Mouse (Mus musculus) liver, postnatal 0 days (tissue): ENCODE measurements around the gene B4galt1. TPM values are rescaled to one million over a fixed set of nuclear protein-coding genes. Genes with fewer than 3 reads are reported as not detected.

ENCODE experiments used
- ATAC-seq: fragments of 200-750 bp; cut with Nextera tagmentation; 2 replicates; pipeline ENCODE4 v1.8.0; 2017; ENCODE audit warnings: mild to moderate bottlenecking, moderate library complexity
- DNase-seq: peaks from one replicate; pipeline ENCODE4 v3.0.0-alpha.2; 2016
- H3K27ac ChIP-seq: fragments of 300-500 bp; sonication (generic); 2 replicates; pipeline ENCODE4 v1.5.1; 2014; ENCODE audit warnings: antibody characterized with exemption, moderate library complexity, mild to moderate bottlenecking, low read depth
- H3K27me3 ChIP-seq: fragments of 300-500 bp; sonication (generic); 2 replicates; pipeline ENCODE4 v1.6.1; 2014; ENCODE audit warnings: low read length, control low read depth, mixed read lengths; ENCODE audit not compliant: insufficient read depth
- H3K36me3 ChIP-seq: fragments of 300-500 bp; sonication (generic); replicated peaks from 2 replicates; pipeline ENCODE4 v1.6.1; 2014; ENCODE audit warnings: mild to moderate bottlenecking, control low read depth, low read length, moderate library complexity, mixed read lengths; ENCODE audit not compliant: insufficient read depth
- H3K4me1 ChIP-seq: fragments of 300-500 bp; sonication (generic); 2 replicates; pipeline ENCODE4 v1.6.1; 2014; ENCODE audit warnings: antibody characterized with exemption, mild to moderate bottlenecking, control low read depth; ENCODE audit not compliant: insufficient read depth
- H3K4me2 ChIP-seq: fragments of 300-500 bp; sonication (generic); 2 replicates; pipeline ENCODE4 v1.6.1; 2014; ENCODE audit warnings: low read depth, mild to moderate bottlenecking, low read length, moderate library complexity, mixed read lengths
- H3K4me3 ChIP-seq: fragments of 300-500 bp; sonication (generic); 2 replicates; pipeline ENCODE4 v1.5.1; 2014; ENCODE audit warnings: low read depth, low read length
- H3K9ac ChIP-seq: fragments of 300-500 bp; sonication (generic); replicated peaks from 2 replicates; pipeline ENCODE4 v1.6.1; 2014; ENCODE audit warnings: mild to moderate bottlenecking, moderate library complexity
- H3K9me3 ChIP-seq: fragments of 300-500 bp; sonication (generic); 2 replicates; pipeline ENCODE4 v1.6.1; 2016; ENCODE audit warnings: mild to moderate bottlenecking, control low read depth, low read length, mixed read lengths
- CTCF ChIP-seq: sonication (generic); IDR thresholded peaks from 2 replicates; pipeline ENCODE4 v1.5.1; 2016; ENCODE audit warnings: antibody characterized with exemption, low read depth
- EP300 ChIP-seq: IDR thresholded peaks from 2 replicates; pipeline ENCODE4 v1.6.1; 2016; ENCODE audit warnings: antibody characterized with exemption, low read depth, mild to moderate bottlenecking
- WGBS: fragments of 180-500 bp; shearing (Covaris S2); extraction: QIAGEN DNeasy Blood & Tissue Kit; methylation state at CpG from one replicate; pipeline ENCODE4 v1.1.7; 2014; ENCODE audit not compliant: insufficient replicate concordance; 5-methylcytosine and 5-hydroxymethylcytosine counted together
- polyA plus RNA-seq: library from polyadenylated mRNA; unstranded; fragments of >200 nt; fragmentation: Nextera tagmentation; extraction: Ambion mirVana; gene quantifications from 2 replicates; pipeline ENCODE4 v1.2.1, GENCODE M21; 2015

The B4galt1 gene
- polyA plus RNA-seq, 1 experiment from 2014 or later: 30.2 TPM

DNA sequence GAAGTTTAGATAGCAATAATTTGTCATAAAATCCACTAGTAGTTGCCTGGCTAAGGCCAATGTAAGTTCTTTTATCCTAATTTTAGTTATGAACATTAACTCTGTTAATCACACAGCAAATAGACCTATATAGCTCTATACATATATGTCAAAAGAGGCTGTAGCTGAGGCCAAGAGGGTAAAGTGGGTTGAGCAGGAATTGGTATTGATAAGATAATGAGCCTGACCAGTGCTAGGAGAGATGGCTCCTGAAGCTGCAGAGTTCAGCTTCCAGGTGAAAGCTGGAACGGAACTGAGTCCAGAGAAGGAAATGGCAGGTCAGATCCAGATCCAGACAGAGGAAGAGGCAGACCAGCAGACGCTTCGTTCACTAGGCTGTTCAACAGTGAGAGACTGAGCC is 9.5 kb upstream of the B4galt1 start:
- Histone ChIP-seq H3K4me2 (no peak overlapping the region), H3K27ac (no peak overlapping the region), H3K9me3 (no peaks in the 10 kb centered on the region), H3K4me3 (no peak overlapping the region), H3K9ac (no peak overlapping the region), H3K27me3 (no peaks in the 10 kb centered on the region), H3K36me3 (no peaks in the 10 kb centered on the region), H3K4me1 (0 out of 2 replicates have a peak, but pooled peaks cover 6% of the 10 kb centered on the region)
- TF ChIP-seq CTCF (no peak), EP300 (no peak)
- ATAC-seq (no peak), DNase-seq (no peak)
- WGBS: 58% methylated on average over 3 of the region's 3 CpGs

DNA sequence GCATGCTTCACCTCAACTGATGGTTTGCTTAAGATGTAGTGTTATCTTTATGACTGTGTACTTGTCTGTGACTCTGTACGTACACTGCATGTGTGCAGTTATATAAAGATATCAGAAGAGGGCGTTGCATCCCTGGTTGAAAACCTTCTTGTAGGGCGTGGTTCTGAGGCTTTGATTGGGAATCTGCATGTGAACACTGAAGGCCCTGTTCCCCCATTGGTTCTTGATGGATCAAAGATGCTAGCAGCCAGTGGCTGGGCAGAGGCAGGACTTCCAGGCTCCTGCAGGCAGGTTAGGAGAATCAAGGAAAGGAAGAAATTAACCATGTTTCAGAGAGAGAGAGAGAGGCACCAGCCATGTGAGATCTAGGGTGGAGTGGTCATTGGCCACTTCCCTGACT is 7.3 kb upstream of the B4galt1 start:
- DNase-seq (no peak), ATAC-seq (no peak)
- no peak overlapping the region for H3K4me2 ChIP-seq
- no peaks in the 10 kb centered on the region for H3K9me3 ChIP-seq
- no peak overlapping the region for H3K9ac ChIP-seq
- H3K36me3 ChIP-seq: no peaks in the 10 kb centered on the region
- no peak overlapping the region for H3K27ac ChIP-seq
- no peak overlapping the region for H3K4me3 ChIP-seq
- TF ChIP-seq CTCF (peak; percentile 17; the same call in 1 of the 2 replicates), EP300 (no peak)
- H3K27me3 ChIP-seq: no peaks in the 10 kb centered on the region
- 0 out of 2 replicates have a peak, but pooled peaks cover 6% of the 10 kb centered on the region for H3K4me1 ChIP-seq
- 74% methylated on average over 3 of the region's 3 CpGs for WGBS

DNA sequence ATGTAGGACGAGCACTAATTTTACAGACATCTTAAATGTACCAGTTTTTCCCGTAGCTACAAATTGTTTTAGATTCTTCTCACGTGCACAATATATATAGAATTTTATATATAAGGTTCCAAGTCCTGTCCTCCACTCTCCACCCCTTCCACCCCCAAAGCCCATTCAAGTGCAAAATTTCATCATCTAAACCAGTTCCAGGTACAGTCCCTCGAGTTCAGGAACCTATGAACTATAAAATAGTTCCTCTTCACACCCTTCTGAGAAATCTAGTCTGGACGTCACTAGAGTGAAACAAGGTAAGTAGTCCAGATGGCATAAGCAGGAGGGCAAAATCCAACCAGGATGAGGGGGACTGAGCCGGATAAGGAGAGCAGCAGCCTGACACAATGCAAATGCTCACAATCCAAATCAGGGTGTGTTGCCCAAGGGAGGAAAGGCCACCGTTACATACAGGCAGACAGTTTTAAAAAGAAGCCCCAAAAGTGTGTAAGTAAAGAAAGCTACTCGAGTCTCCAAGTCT is 4.1 kb upstream of the B4galt1 start:
- Histone ChIP-seq H3K4me3 (no peak overlapping the region), H3K9ac (no peak overlapping the region), H3K36me3 (no peaks in the 10 kb centered on the region), H3K4me2 (no peak overlapping the region), H3K27ac (no peak overlapping the region), H3K27me3 (no peaks in the 10 kb centered on the region), H3K9me3 (no peaks in the 10 kb centered on the region), H3K4me1 (peaks cover 10% of the 10 kb centered on the region)
- DNase-seq: no peak
- WGBS: 64% methylated on average over 8 of the region's 8 CpGs
- TF ChIP-seq EP300: no peak
- no peak for TF ChIP-seq CTCF
- ATAC-seq: no peak

DNA sequence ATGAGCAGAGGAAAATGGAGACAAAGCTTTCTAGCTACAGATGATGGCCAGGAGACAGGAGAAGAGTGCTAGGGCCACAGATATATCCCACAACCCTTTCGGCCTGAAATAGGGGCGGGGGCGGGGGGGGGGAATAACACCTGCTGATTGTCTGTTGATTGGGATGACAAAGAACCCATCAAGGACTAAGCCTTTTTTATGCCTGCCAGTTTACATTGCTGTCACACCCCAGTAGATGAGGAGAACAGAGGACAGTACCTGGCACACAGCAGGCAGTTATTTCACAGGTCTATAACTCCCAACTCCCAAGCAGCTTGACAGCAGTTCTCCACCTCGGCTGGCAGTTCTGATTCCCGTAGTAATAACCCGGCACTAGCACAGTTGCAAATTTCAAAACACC is 2.8 kb upstream of the B4galt1 start:
- H3K27ac ChIP-seq: no peak overlapping the region
- no peak overlapping the region for H3K4me3 ChIP-seq
- H3K36me3 ChIP-seq: no peaks in the 10 kb centered on the region
- ATAC-seq: no peak
- no peak overlapping the region for H3K9ac ChIP-seq
- peaks cover 10% of the 10 kb centered on the region for H3K4me1 ChIP-seq
- TF ChIP-seq EP300: no peak
- TF ChIP-seq CTCF: no peak
- WGBS: 72% methylated on average over 6 of the region's 6 CpGs
- H3K9me3 ChIP-seq: no peaks in the 10 kb centered on the region
- H3K4me2 ChIP-seq: no peak overlapping the region
- DNase-seq: no peak
- H3K27me3 ChIP-seq: no peaks in the 10 kb centered on the region

DNA sequence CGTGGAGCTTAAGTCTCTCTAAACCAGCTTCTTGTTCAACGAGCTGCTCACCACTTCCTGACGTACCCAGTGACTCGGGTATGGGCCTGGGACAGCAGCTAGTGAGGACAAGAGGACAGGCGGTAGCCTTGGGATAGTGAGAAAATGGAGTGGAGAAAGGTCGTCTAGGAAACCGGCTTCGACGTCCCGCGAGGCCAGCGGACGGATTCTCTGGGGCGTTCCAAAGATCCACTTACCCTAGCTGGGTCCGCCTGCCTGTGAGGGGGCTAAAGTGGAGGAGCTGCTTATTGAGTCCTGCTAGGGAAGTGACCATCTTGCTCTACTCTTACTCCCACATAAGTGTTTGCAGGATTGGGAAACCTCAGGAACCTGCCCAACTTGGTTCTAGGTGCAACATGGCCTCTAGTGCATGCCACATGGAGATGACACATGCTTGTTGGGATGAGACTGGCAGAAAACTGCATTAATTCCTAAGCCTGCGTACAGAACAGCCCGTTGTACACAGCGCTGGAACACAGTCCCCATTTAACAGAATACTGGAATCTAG is 655 bp upstream of the B4galt1 start:
- H3K9ac ChIP-seq: peak overlapping the region; percentile 69
- H3K4me1 ChIP-seq: peaks cover 20% of the 10 kb centered on the region
- peak overlapping the region; percentile 88 for H3K4me3 ChIP-seq
- DNase-seq (no peak), ATAC-seq (peak; percentile 7)
- peak overlapping the region; percentile 78 for H3K4me2 ChIP-seq
- H3K27me3 ChIP-seq: no peaks in the 10 kb centered on the region
- H3K36me3 ChIP-seq: no peaks in the 10 kb centered on the region
- H3K27ac ChIP-seq: peak overlapping the region; percentile 88
- WGBS: 17% methylated on average over 18 of the region's 18 CpGs
- no peaks in the 10 kb centered on the region for H3K9me3 ChIP-seq
- no peak for TF ChIP-seq EP300
- no peak for TF ChIP-seq CTCF

DNA sequence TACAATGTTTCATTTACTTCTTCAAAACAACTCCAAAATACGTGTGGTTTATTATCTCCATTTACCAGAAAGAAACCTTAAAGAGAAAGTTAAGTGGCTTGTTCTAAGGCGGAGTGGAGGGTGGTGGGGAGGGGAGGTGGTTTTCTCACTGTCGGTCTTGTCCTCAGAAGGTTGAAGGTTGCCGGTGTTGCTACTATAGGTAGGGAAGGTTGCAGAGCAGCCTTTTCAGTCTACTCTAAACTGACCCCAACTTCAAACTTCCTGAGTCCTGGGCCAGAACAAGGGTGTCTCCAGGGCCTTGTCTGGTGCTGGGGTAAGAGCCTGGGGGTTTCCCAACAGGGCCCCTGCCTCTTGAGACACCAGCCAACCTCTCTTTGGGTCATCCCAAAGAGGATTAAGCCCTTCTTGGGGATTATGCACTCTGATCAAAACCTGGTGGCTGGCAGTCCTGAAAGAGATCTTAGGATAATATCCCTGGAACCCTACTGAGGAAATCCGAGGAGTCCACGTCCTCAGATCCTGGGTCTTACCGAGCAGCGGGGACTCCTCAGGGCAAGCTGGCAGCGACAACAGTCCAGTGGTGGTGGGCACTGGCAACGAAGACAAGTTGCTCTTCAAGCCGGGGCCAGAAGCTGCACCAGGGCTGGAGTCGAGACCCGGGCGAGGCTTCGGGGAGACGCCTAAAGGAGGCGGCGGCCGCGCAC is 792 bp downstream of the B4galt1 start:
- Histone ChIP-seq H3K4me1 (peaks cover 33% of the 10 kb centered on the region), H3K9ac (peak overlapping the region; percentile 97), H3K9me3 (no peaks in the 10 kb centered on the region), H3K27me3 (no peaks in the 10 kb centered on the region), H3K4me3 (peak overlapping the region; percentile 88), H3K4me2 (peak overlapping the region; percentile 78), H3K27ac (peak overlapping the region; percentile 98), H3K36me3 (peaks cover 10% of the 10 kb centered on the region)
- DNase-seq: no peak
- WGBS: 0% methylated on average over 18 of the region's 20 CpGs
- TF ChIP-seq CTCF (no peak), EP300 (no peak; the same call in 1 of the 2 replicates)
- ATAC-seq: no peak
